Mouse (Mus musculus) right cerebral cortex, postnatal 25 days (tissue): Measurements from ENCODE around the gene Tor4a.
A peak's percentile ranks its signal among the peaks of the same experiment; 100 is the strongest.

Experiments used
- DNase-seq: peaks from one replicate; pipeline ENCODE4 v3.0.0; 2022

Tor4a gene

GRCm38 (mm10) chr2:25224766-25225752 is 28.4 kb upstream of the Tor4a start:
- peak; percentile 99 for DNase-seq

DNA sequence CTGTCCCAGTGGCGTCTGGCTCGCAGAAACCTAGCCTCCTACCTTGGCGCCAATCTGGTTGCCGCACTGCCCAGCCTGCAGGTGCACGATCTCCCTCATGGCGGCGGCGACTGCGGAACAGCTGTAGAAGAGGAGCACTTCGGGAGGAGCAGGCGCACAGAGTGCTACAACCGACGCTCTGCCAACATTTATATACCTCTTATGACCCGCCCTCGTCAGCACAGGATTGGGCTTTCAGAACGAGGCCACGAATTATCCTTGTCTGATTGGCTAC is 27.7 kb upstream of the Tor4a start, which contains the start of gene Tubb4b:
Gene Tubb4b, minus strand, starts transcription at position 211 of the 274 bp plus-strand sequence.
- no peak for DNase-seq

DNA sequence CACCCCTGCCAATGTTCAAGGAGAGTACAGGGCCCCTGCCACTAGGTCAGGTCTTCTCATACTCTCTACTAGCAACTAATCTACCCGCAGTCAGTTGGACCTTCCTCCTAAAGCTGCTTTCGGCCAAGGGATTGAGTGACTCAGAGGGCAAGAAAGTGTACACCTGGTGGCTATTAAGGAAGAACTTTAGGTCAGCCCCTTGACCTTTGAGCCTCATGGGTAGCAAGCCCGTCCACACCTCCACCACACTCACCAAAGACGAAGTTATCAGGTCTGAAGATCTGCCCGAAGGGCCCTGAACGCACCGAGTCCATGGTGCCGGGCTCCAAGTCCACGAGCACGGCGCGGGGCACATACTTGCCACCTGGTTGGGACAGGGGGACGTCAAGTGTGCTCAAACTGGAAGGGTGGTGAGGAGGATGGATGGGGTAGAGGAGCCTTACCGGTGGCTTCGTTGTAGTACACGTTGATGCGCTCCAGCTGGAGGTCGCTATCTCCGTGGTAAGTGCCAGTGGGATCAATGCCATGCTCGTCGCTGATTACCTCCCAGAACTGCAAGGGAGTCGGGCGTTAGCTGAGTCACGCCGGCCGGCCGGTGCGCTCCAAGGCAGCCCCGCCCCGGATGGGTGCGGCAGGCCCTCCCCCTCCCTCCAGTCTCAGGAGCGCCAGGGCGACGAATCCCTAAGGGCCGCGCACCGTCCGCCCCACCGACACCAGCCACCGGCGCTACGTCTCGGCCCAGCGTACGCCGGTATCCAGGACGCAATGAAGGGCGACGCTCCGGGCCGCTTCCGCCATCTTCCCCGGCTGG is 27.2 kb upstream of the Tor4a start:
- peak; percentile 81 for DNase-seq

GRCm38 (mm10) chr2:25221331-25221772 is 24.7 kb upstream of the Tor4a start:
- DNase-seq = no peak

DNA sequence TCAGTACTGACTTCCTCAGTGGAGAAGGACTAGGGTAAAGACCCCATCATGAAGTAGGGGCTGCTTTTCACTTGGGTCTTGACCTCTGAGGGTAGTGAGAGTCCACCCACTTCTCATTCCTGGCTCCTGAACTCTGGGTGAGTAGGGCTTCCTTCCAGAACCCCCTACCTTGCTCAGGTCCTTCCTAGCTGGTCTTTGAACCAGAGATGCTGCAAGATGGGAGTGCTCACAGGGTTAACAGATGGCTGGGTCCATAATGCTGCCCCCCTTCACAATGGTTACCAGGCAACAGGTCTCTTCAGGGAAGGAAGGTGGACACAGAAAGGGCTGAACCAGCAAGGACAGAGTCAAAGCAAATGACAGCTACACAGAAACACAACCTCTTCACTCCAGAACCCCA is 21.8 kb upstream of the Tor4a start, which contains the start of gene Fam166a:
Gene Fam166a, plus strand, starts transcription at position 301 of the 400 bp plus-strand sequence.
- DNase-seq = no peak

DNA sequence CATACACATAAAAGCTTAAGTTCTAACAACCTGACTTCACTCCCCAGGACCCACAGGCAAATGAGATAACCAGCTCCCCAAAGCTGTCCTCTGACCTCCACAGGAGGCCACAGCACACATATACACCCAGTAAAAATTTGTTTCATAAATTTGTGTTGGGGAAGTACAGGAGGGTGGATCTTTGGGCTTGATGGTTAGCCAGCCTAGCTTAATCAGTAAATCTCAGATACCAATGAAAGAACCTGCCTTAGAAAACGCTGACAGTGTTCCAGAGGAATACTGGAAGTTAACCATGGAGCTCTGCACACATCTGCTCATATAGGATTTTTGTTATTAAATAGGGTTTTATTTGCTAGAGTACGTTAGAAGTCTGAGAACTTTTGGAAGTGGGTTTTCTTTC is 21.0 kb upstream of the Tor4a start:
- DNase-seq = no peak

- DNase-seq = no peak
Observed at GRCm38 (mm10) chr2:25214444-25214843, 17.8 kb upstream of the Tor4a start, which contains the start of gene Stpg3. Gene Stpg3 (minus strand): TSS chr2:25214637.

GRCm38 (mm10) chr2:25213266-25213865 is 16.7 kb upstream of the Tor4a start:
- DNase-seq = no peak

- DNase-seq = peak; percentile 83
Observed at GRCm38 (mm10) chr2:25211121-25211670, 14.5 kb upstream of the Tor4a start, which contains the start of gene Nelfb. Gene Nelfb (minus strand): TSS chr2:25211489.

DNA sequence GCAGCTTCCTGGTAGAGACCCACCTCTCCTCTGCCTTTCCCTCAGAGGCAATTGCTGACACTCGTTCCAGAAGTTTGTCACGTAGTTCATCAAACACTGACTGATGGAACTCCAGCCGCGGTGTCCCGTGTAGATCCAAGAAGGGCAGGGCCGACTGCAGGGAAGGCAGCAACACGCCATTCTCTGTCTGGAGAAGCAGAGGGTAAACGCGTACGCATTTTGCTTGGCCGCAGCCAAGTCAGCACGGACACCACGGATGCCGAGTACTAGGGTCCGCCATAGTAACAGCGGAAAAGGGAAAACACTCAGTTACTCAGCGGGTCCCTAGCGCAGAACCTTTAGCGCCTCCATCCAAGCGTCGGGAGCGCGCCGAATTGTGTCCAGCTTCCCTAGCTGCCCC is 14.0 kb upstream of the Tor4a start:
- DNase-seq = no peak

- DNase-seq = no peak
Observed at GRCm38 (mm10) chr2:25207593-25207992, 10.9 kb upstream of the Tor4a start.

GRCm38 (mm10) chr2:25203631-25204214 is 7.0 kb upstream of the Tor4a start:
- DNase-seq = no peak

GRCm38 (mm10) chr2:25200631-25201030 is 3.9 kb upstream of the Tor4a start:
- no peak for DNase-seq

DNA sequence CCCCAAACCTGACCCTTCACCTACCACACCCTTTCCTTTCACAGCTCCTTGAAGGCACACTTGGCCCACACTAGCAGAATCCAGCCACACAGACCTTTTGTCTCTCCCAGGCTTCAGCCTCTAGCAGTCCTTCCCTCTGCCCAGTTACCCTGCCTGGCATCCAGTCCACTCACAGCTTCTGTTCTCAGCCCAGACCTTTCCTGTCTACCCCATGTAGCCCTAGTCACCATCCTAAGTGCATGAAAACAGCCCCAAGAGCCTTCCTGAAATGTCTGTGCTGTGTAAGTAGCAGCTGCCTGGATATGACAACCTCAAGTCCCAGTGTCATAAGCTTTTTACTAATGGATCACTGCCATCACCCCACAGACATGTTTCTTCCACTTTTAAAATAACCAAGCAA is 1.3 kb upstream of the Tor4a start:
- no peak for DNase-seq

DNA sequence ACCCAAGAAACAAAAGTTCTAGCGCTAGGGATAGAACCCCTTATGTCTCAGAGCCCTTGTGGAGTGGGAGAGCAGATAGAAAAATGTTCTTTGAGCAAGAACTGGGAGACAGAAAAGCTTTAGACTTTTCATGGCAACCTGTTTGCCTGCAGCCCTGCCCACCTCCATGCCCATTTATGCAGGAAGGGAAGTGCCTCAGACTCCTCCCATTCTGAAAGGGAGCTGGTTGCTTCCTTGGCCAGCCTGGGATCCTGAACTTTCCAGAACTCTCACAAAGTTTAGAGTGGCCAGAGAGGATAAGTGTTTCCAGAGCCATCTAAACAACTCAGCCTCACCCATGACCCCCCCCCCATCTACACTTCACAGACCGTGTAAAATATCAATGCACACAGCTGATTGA is 505 bp upstream of the Tor4a start:
- DNase-seq = no peak

DNA sequence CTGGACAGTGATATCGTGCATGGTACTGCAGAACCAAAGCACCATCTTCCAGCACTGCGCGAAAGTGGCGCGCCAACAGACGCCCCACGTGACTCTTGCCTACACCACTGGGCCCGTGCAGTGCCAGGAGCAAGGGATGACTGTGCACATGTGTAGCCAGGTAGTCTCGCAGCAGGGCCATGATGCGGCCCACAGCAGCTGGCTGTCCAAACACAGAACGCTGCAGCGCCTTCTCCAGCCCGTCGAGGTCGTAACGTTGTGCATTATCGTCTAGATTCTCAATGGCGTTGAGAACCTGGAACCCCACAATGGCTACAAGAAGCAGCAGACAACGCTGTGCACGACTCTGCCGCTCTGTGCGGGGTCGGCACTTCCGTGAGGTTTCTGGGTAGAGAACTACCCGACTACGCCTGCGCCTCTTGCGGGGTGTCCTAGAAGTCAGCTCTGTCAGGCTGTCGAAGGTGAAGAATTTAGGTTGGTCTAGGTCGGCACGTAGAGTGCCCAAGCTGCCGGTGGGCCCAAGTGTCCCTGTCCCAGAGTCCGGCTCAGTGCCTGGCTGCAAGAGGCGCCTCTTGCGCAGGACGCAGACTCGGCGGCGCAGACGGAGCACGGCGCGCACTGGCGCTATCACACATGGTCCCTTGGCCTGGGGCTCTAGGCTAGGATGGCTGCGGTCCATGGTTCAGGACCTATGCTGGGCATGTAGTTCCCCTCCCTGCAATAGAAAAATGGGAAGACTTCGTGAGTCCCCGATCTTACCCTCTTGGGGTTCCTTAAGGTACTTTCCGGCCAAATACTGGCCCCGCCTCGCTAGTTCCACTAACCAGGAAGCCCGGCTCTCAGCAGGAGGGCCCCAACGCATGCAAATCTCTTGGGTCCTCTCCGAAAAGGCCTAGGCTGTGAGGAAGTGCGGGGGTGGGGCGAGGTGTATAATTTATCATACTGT is 1.2 kb downstream of the Tor4a start:
- DNase-seq = no peak

DNA sequence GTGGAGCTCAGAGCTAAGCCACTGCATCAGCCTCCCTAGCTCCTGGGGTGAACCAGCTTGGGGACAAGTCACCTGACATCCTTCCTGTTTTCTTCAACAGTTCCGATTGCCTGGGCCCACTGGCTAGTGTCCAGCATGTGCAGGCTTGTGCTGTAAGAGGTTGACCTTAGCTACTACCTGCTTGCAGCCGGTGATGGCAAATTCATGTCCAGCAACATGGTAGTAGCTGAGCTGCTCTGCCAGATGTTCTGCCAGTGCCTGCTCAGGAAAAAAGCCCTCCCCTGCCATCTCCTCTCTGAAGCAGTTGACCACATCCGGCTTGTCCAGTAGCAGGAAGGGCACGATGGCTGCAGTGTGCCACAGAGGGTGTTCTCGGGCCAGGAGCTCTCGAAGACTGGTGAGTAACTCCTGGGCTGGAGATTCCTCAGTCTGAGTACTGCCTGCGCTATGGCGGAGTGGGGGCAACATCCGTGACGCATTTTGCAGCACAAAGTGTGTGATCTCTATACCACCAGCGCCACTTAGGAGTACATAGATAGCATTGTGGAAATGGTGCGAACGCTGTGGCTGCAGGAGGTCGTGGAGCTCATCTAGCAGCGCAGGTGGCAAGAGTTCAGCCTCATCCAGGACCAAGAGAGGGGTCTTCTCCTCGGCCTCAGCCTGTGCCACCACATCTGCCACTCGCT is 2.1 kb downstream of the Tor4a start:
- DNase-seq = no peak

DNA sequence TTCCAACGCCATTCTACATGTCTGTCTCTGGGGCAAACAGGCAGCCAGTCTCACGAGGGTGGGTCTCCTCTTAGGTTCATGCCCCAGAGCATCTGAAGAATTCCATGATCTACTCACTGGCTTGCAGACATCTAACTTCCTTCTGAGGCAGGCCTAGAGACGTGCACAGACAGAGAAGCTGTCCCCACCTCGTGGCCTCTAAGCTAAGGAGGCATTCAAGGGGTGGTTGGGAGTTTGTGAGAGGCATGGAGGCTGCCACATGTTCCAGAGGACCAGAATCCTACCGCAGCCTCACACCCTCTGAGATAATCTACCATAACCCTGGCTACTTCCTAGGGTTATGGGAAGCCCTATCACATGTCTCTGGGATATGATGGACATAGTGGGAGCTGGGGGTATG is 2.7 kb downstream of the Tor4a start:
- no peak for DNase-seq

- peak; percentile 76 for DNase-seq
Observed at GRCm38 (mm10) chr2:25193330-25193770, 3.3 kb downstream of the Tor4a start.

DNA sequence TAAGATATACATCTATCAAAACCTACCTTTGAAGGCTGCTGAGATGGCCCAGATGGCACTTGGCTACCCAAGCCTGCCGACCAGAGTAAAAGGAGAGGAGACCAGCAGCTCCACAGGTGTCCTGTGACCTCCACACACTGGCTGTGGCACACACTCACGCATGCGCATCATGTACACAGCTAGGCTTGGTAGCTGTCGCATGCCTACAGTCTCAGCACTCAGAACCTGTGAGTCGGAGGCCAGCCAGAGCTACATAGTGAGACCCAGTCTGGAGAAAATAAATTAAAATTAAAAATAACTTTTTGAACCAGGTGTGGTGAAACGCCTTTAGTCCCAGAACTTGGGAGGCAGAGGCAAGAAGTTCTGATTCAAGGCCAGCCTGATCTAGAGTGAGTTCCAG is 8.8 kb downstream of the Tor4a start:
- no peak for DNase-seq

GRCm38 (mm10) chr2:25186575-25186930 is 10.1 kb downstream of the Tor4a start:
- DNase-seq = no peak
